Mouse (Mus musculus): Measurements from ENCODE around the gene Shc3.

The Shc3 gene

DNA sequence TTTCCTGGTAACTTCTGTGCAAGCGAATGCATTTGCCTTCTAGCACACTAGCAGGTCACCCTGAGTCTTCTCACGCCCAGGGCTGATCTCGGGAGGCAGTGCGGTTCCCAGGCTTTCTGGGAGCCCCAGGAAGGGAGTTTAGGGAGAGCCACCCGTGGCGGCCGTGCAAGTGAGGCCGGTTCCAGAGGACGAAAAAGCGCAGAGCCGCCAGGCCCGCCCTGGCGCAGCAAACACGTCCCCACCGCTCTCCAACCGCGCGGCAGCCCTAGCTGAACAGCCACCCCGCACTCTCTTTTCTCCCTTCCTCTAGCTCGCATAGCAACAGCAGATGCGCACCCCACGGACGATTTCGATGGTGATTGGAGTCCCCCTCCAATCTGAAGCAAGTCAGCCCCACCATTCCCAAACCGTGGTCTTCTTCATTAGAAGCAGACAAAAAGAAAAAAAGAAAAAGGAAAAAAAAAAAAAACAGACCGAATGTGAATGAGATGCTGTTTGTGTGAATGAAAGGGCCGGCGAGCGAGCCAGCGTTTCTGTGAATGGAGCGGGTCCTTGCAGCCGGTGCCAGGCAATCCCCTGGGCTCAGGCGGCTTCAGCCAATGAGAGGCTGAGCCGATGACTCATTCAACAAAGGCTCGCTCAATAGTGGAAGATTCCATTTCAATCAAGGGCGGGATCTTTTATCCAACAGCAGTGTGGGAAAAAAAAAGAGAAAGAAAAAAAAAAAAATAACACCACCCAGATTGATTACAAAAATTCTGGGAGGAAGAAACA, at the start of gene Shc3:
Shc3 (minus strand) TSS at position 509 of the 774 bp plus-strand sequence.
- DNase-seq (ENCODE audit: low read depth, low spot score) = no peak

DNA sequence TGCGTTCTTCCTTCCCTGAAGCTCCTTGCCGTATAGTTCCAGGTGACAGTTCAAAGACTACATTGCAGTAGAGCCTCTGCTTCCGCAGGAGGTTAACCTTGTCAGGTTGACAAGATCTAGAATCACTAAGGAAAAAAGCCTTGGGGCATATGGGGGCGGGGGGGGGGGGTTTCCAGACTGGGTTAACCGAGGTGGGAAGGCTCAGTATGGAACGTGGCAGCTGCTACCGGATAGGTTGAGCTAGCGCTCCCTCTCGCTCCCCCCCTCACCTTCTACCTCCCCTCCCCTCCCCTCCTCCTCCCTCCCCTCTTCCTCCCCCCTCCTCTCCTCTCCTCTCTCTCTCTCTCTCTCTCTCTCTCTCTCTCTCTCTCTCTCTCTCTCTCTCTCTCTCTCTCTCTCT, 49.4 kb upstream of the Shc3 start:
- DNase-seq (ENCODE audit: low read depth, low spot score) = no peak

GRCm38 (mm10) chr13:51617861-51618260, 48.6 kb upstream of the Shc3 start:
- DNase-seq (ENCODE audit: low read depth, low spot score) = peak; percentile 53

- no peak for DNase-seq (ENCODE audit: low read depth, low spot score)
These were observed 48.1 kb upstream of the Shc3 start for GRCm38 (mm10) chr13:51617306-51617705.

DNA sequence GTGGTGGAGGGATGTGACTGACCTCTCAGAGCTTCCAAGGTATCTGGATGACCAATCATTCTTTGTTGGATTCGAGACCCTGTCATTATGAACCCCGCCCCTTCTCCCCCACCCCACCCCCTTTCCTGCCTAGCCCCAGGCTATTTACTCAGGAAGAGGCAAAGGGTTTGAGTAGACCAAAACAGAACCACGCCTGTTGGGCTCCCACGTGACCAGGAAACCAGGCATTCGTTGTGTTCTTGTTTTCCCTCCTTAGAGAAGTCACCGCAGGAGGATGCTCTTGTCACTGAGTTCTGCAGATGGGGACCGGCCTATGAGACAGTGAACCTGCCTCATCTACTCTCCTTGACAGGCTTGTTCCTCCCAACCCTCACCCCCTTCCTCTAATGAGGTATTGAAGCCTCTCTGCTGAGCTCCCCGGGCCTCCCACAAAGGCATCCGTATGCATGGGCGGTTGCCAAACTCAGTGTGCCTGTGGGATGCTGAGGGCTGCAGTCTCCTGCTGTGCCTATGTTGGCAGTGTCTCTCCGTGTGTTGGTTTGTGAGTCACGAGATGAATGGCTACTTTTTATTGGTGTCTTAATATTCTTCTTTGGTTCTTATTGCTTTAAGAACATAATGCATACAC, 47.3 kb upstream of the Shc3 start:
- no peak for DNase-seq (ENCODE audit: low read depth, low spot score)

DNA sequence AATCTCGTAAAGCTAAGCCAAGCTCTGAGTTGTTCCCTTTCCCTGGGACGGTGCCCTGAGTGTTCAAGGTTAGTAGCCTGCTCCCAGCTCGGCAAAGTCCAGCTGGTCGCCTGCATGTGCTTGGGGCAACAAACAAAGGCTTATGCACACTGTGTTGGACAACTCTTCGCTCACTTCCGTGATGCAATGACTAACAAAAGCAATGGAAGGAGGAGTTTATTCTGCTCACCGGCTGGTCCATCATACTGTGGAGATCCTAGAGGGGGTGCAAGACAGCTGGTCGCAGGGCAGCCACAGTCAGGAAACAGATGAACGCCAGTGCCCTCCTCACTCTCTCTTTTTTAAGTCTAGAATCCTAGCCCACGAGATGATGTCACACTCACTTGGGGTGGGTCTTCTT, 46.6 kb upstream of the Shc3 start:
- no peak for DNase-seq (ENCODE audit: low read depth, low spot score)

GRCm38 (mm10) chr13:51611500-51611899, 42.3 kb upstream of the Shc3 start:
- DNase-seq (ENCODE audit: low read depth, low spot score) = no peak

- DNase-seq (ENCODE audit: low read depth, low spot score) = no peak
These were observed 41.8 kb upstream of the Shc3 start for GRCm38 (mm10) chr13:51611060-51611459.

DNA sequence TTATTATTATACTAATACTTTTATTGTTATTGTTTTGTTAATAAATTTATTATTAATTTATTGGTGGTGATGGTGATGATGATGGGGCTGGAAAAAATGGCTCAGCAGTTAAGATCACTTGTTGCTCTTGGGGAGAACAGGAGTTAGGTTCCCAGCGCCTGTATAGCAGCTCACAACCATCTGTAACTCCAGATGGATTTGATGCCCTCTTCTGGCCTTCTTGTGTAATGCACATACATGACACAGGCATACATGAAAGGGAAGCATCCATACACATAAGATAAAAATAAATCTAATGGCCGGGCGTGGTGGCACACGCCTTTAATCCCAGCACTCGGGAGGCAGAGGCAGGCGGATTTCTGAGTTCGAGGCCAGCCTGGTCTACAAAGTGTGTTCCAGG, 40.0 kb upstream of the Shc3 start:
- DNase-seq (ENCODE audit: low read depth, low spot score) = peak; percentile 30

GRCm38 (mm10) chr13:51603894-51604244, 34.6 kb upstream of the Shc3 start:
- no peak for DNase-seq (ENCODE audit: low read depth, low spot score)

GRCm38 (mm10) chr13:51603221-51603893, 34.1 kb upstream of the Shc3 start:
- DNase-seq (ENCODE audit: low read depth, low spot score) = no peak

- DNase-seq (ENCODE audit: low read depth, low spot score) = no peak
These were observed 33.5 kb upstream of the Shc3 start for GRCm38 (mm10) chr13:51602764-51603163.

GRCm38 (mm10) chr13:51600169-51600568, 30.9 kb upstream of the Shc3 start:
- DNase-seq (ENCODE audit: low read depth, low spot score) = peak; percentile 44

GRCm38 (mm10) chr13:51598063-51598462, 28.8 kb upstream of the Shc3 start:
- no peak for DNase-seq (ENCODE audit: low read depth, low spot score)

GRCm38 (mm10) chr13:51595404-51595803, 26.2 kb upstream of the Shc3 start:
- no peak for DNase-seq (ENCODE audit: low read depth, low spot score)

DNA sequence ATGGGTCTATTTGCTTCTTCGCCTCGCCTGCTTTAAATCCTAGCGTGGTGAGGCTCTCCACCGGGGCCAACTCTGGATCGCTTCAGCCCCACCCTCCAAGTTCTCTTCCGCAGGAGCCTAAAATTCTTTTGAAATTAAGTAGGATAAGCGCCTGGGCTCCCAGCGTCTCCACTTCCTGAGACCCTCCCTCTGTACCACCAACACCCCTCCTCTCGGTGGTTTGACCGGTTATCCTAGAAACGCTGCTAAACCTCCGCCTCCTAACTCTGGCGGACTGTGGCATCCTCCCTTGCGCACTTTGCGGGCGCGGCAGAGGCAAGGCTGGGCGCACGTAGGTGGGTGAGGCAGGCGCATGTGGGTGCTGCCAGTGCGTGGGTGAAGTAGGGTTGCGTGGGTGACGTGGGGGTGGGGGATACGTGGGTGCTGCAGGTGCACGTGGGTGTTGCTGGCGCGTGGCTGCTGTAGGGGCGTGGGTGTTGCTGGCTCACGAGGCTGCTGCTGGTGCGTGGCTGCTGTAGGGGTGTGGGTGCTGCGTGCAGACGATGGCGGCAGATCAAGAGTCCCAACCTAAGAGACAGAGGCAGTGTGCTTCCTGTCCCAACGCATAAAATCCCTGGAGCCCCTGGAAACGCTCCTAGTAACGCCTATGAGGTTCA, 25.6 kb upstream of the Shc3 start:
- no peak for DNase-seq (ENCODE audit: low read depth, low spot score)

DNA sequence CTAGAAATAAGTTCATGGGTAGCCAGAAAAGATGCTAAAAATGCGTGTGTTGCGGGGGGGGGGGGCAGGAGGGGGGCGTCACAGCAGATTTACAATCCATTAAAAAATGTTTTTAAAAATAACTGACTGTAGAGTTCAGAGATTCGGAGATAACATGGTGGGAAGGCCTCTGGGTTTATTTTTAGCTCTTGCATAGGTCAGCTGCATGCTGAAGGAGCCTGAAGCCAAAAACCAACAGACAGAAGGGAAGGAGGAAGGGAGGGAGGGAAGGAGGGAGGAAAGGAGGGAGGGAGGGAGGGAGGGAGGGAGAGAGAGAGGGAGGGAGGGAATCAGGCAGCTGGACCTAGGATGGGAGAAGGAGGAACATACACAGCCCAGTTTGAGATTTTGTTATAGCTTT, 18.8 kb upstream of the Shc3 start:
- DNase-seq (ENCODE audit: low read depth, low spot score) = no peak

- no peak for DNase-seq (ENCODE audit: low read depth, low spot score)
These were observed 13.0 kb upstream of the Shc3 start for GRCm38 (mm10) chr13:51582204-51582603.

DNA sequence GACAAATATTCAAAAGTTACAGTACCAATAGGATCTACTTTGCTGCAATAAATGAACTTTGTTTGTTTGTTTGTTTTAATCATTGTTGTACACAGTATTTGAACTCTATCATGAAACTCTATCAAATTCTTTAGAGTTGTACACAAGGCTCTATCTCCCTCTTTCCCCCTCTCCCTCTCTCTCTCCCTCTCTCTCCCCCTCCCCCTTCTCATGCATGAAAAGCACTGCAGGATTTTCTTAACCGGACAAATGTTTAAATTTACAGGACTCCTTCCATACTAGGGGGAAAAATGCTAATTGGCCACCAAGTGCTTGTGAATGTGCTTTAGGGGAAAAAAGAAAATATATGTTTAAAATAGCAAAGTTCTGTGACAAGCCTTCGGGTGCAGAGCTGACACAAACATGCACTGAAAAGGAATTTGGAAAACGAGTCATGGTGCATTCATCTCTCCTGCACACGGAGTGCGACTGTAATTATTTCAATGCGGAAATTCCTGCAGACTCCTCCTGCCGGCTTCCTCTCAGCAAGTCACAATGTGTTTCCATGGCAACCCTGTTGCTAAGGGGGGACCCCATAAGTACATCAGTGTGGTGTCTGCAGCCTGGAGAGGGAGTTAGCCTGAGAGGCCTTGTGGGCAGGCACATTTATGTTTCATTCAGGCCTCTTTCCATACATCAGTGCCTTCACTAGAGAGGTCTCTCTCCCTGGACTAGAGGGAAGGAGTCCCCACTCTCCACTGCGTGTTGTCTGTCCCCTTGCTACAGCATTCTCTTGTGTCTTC, 11.2 kb upstream of the Shc3 start:
- no peak for DNase-seq (ENCODE audit: low read depth, low spot score)

GRCm38 (mm10) chr13:51573849-51574248, 4.6 kb upstream of the Shc3 start:
- DNase-seq (ENCODE audit: low read depth, low spot score) = no peak

DNA sequence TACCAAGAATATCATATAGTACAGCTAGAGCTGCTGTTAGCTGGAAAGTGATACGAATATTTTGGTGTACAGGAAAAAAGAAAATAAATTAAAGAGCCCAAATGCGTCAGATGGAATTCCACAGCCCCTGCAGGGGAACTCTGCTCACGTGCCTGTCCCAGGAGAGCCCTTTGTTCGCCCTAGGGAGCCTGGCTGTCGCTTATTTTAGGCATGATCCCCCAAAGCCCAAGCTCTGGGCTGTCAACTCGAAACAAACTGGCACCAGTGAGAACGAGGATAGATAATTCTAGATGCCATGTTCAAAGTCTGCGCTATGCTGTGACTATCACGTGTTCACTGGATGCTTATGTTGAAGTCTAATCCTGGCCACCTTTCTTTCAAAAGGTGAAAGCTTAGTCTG, 892 bp upstream of the Shc3 start:
- DNase-seq (ENCODE audit: low read depth, low spot score) = no peak

DNA sequence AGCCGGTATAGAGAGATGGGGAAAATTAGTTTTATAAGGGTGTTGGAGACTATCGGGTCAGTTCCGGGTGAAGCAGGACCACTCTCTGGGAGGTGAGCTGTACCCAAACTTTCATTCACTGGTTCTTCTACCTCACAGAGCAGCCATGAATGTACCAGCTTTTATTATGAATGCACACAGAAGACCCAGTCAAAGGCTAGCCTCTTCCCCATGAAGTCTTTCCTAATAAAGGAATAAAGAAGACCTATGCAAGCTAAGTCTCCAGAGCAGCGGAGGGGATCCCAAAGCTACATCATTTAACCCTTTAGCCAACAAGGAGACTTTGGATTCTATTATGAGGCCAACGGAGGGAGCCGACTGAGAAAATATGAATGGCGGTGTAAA, 458 bp upstream of the Shc3 start:
- no peak for DNase-seq (ENCODE audit: low read depth, low spot score)

Measured in A20 (cell line).